Comparison of ENCODE assay signal across 8 mouse cellular contexts in genomic region chr17:28232475-28233060, GRCm38 (mm10). TPM values are rescaled to one million over a fixed set of nuclear protein-coding genes. Genes with fewer than 3 reads are reported as not detected.
A peak's percentile ranks its signal among the peaks of the same experiment; 100 is the strongest.
DNase-seq lines count a peak whose midpoint lies in the region; ATAC-seq lines count a peak whose summit lies in the region.

Gene Ppard (plus strand): TSS chr17:28232700.

- no peaks in the 10 kb centered on the region for H3K9me3 ChIP-seq in heart, embryonic 14.5 days (ENCODE audit: control insufficient read depth, low read length)
- H3K9me3 ChIP-seq in liver, embryonic 13.5 days (replicated peaks) = no peaks in the 10 kb centered on the region
- H3K9me3 ChIP-seq in stomach, embryonic 16.5 days (replicated peaks; ENCODE audit: control insufficient read depth, low read length) = no peaks in the 10 kb centered on the region

- peak within 1 kb of the TSS; percentile 75 for H3K27ac ChIP-seq in brown adipose tissue, adult 24 weeks (replicated peaks; ENCODE audit: low read depth, low read length)
- H3K27ac ChIP-seq in heart, embryonic 14.5 days (replicated peaks in 1 of 2; ENCODE audit: control insufficient read depth in 1 of 2, insufficient read depth in 1 of 2, low read depth in 2 of 2, low read length in 2 of 2) = peak within 1 kb of the TSS; percentile 72 to 84
- peak within 1 kb of the TSS; percentile 82 for H3K27ac ChIP-seq in liver, embryonic 13.5 days
- peak within 1 kb of the TSS; percentile 88 for H3K27ac ChIP-seq in stomach, embryonic 16.5 days (ENCODE audit: low read length)

- WGBS in heart, embryonic 14.5 days = under 1% methylated on average over 52 of the region's 57 CpGs
- WGBS in liver, embryonic 13.5 days (ENCODE audit: insufficient replicate concordance) = under 1% methylated on average over 56 of the region's 57 CpGs
- WGBS in stomach, embryonic 16.5 days = under 1% methylated on average over 57 of the region's 57 CpGs

- no peaks in the 10 kb centered on the region for H3K27me3 ChIP-seq in heart, embryonic 14.5 days (ENCODE audit: control insufficient read depth, insufficient read depth, low read length)
- H3K27me3 ChIP-seq in liver, embryonic 13.5 days = no peaks in the 10 kb centered on the region
- no peaks in the 10 kb centered on the region for H3K27me3 ChIP-seq in stomach, embryonic 16.5 days (ENCODE audit: control insufficient read depth, insufficient read depth, low read length)

- DNase-seq in CD4-positive, CD25-positive, alpha-beta regulatory T cell, adult 2 months (ENCODE audit: low read depth, low spot score) = peak; percentile 99
- DNase-seq in fibroblast of lung, adult 2 months (ENCODE audit: low read depth) = peak; percentile 87
- DNase-seq in kidney, postnatal 14 days = peak; percentile 99
- peak; percentile 97 for DNase-seq in liver, embryonic 13.5 days
- peak; percentile 100 for DNase-seq in neural tube, embryonic 10.5 days (ENCODE audit: extremely low spot score, low spot score)

- peaks cover 28% of the 10 kb centered on the region for H3K4me1 ChIP-seq in brown adipose tissue, adult 24 weeks (ENCODE audit: control insufficient read depth, insufficient read depth, insufficient read length, low read length)
- H3K4me1 ChIP-seq in heart, embryonic 14.5 days (ENCODE audit: control insufficient read depth in 2 of 2, insufficient read depth in 2 of 2, low read length in 2 of 2) = peaks cover 3 to 12% of the 10 kb centered on the region in 2 experiments; a peak in 3 of 4 replicates
- peaks cover 53% of the 10 kb centered on the region for H3K4me1 ChIP-seq in liver, embryonic 13.5 days (replicated peaks)
- H3K4me1 ChIP-seq in stomach, embryonic 16.5 days (ENCODE audit: control insufficient read depth, insufficient read depth, low read length) = peaks cover 28% of the 10 kb centered on the region

- peak; percentile 96 for ATAC-seq in heart, embryonic 14.5 days (ENCODE audit: insufficient number of reproducible peaks, insufficient read depth, low FRiP score, low read depth)
- ATAC-seq in liver, embryonic 13.5 days (ENCODE audit: low read depth) = peak; percentile 85
- peak; percentile 98 for ATAC-seq in stomach, embryonic 16.5 days (ENCODE audit: insufficient read depth, low FRiP score)

- peak within 1 kb of the TSS; percentile 96 for H3K9ac ChIP-seq in heart, embryonic 14.5 days (ENCODE audit: low read length)
- H3K9ac ChIP-seq in liver, embryonic 13.5 days = peak within 1 kb of the TSS; percentile 95
- H3K9ac ChIP-seq in stomach, embryonic 16.5 days (ENCODE audit: low read length) = peak within 1 kb of the TSS; percentile 88

- H3K4me3 ChIP-seq in brown adipose tissue, adult 24 weeks (ENCODE audit: insufficient read depth, low read depth, low read length) = peak within 1 kb of the TSS; percentile 95
- H3K4me3 ChIP-seq in heart, embryonic 14.5 days (ENCODE audit: control insufficient read depth in 1 of 2, insufficient read depth in 1 of 2, low read depth in 1 of 2, low read length in 2 of 2) = peak within 1 kb of the TSS; percentile 87 to 88
- H3K4me3 ChIP-seq in liver, embryonic 13.5 days (replicated peaks) = peak within 1 kb of the TSS; percentile 91
- peak within 1 kb of the TSS; percentile 77 for H3K4me3 ChIP-seq in stomach, embryonic 16.5 days (replicated peaks; ENCODE audit: low read length)

- 0 out of 2 replicates have a peak, but pooled peaks cover 7% of the 10 kb centered on the region for H3K36me3 ChIP-seq in heart, embryonic 14.5 days (ENCODE audit: control insufficient read depth, insufficient read depth, low read length)
- peaks cover 17% of the 10 kb centered on the region for H3K36me3 ChIP-seq in liver, embryonic 13.5 days
- no peaks in the 10 kb centered on the region for H3K36me3 ChIP-seq in stomach, embryonic 16.5 days (ENCODE audit: control insufficient read depth, insufficient read depth, low read length)

- H3K4me2 ChIP-seq in heart, embryonic 14.5 days (ENCODE audit: low read length) = peak within 1 kb of the TSS; percentile 89
- peak within 1 kb of the TSS; percentile 87 for H3K4me2 ChIP-seq in liver, embryonic 13.5 days
- H3K4me2 ChIP-seq in stomach, embryonic 16.5 days (ENCODE audit: low read depth, low read length) = peak within 1 kb of the TSS; percentile 68

RNA-seq across cellular contexts. Expression of gene Ppard, which starts in this region (rescaled TPM):
- polyA plus RNA-seq in brown adipose tissue, adult 24 weeks (2012; ENCODE audit: insufficient read depth, insufficient read length, missing spikeins) = 14.2 and 15.2 TPM in 2 replicates
- polyA plus RNA-seq in heart, embryonic 14.5 days (2014; fragmentation: Nextera tagmentation; extraction: Ambion mirVana) = 2.2 TPM in 2 replicates
- 1.3 and 1.4 TPM in 2 replicates for polyA plus RNA-seq in liver, embryonic 13.5 days (2015; fragmentation: Nextera tagmentation; extraction: Ambion mirVana)
- 2.8 and 3.0 TPM in 2 replicates for polyA plus RNA-seq in stomach, embryonic 16.5 days (2015; fragmentation: Nextera tagmentation; extraction: Ambion mirVana)

Comparison
In these comparisons a context has a peak if more than half of its experiments do, and no peak if none do; other contexts are left out.
1. Peak in every context shown above with its lines: DNase-seq, ATAC-seq, H3K4me3 ChIP-seq and H3K27ac ChIP-seq.